Mouse (Mus musculus) limb, embryonic 13.5 days (tissue): ENCODE results near the gene Pex1. TPM values are rescaled to one million over a fixed set of nuclear protein-coding genes. Genes with fewer than 3 reads are reported as not detected.
"Not testable (repeated sequence)": the region's sequence is repeated elsewhere in the genome, so short reads cannot be mapped to it uniquely, and the experiment has no call there.

ENCODE experiments used
- ATAC-seq: fragments of 200-750 bp; cut with Nextera tagmentation; 2 replicates; pipeline ENCODE4 v1.8.0; 2017; ENCODE audit warnings: low read depth, moderate number of reproducible peaks, moderate TSS enrichment; ENCODE audit not compliant: low FRiP score
- H3K27ac ChIP-seq: fragments of 300-500 bp; sonication (generic); 2 replicates; pipeline ENCODE4 v1.5.1; 2015; ENCODE audit warnings: inconsistent platforms, mild to moderate bottlenecking, moderate library complexity
- H3K27me3 ChIP-seq: fragments of 300-500 bp; sonication (generic); 2 replicates; pipeline ENCODE4 v1.6.1; 2015; ENCODE audit warnings: mild to moderate bottlenecking, inconsistent platforms
- H3K36me3 ChIP-seq: fragments of 300-500 bp; sonication (generic); 2 replicates; pipeline ENCODE4 v1.6.1; 2015; ENCODE audit warnings: inconsistent platforms, mild to moderate bottlenecking, moderate library complexity
- H3K4me1 ChIP-seq: fragments of 300-500 bp; sonication (generic); 2 replicates; pipeline ENCODE4 v1.6.1; 2015; ENCODE audit warnings: inconsistent platforms
- H3K4me2 ChIP-seq: fragments of 300-500 bp; sonication (generic); replicated peaks from 2 replicates; pipeline ENCODE4 v1.6.1; 2015; ENCODE audit warnings: inconsistent platforms, mild to moderate bottlenecking, moderate library complexity
- H3K4me3 ChIP-seq: fragments of 300-500 bp; sonication (generic); 2 replicates; pipeline ENCODE4 v1.5.1; 2015; ENCODE audit warnings: moderate library complexity, mild to moderate bottlenecking, inconsistent platforms
- H3K9ac ChIP-seq: fragments of 300-500 bp; sonication (generic); 2 replicates; pipeline ENCODE4 v1.6.1; 2015; ENCODE audit warnings: mild to moderate bottlenecking, inconsistent platforms
- H3K9me3 ChIP-seq: fragments of 300-500 bp; sonication (generic); 2 replicates; pipeline ENCODE4 v1.6.1; 2016; ENCODE audit warnings: inconsistent platforms
- WGBS: fragments of 180-500 bp; shearing (Covaris S2); methylation state at CpG from one replicate; pipeline ENCODE4 v1.1.7; 2015; 5-methylcytosine and 5-hydroxymethylcytosine counted together
- polyA plus RNA-seq: library from polyadenylated mRNA; unstranded; fragments of >200 nt; fragmentation: Nextera tagmentation; extraction: Ambion mirVana; gene quantifications from 2 replicates; pipeline ENCODE4 v1.2.1, GENCODE M21; 2015

Gene Pex1
- polyA plus RNA-seq, 1 experiment from 2014 or later, result 22.0 TPM

DNA sequence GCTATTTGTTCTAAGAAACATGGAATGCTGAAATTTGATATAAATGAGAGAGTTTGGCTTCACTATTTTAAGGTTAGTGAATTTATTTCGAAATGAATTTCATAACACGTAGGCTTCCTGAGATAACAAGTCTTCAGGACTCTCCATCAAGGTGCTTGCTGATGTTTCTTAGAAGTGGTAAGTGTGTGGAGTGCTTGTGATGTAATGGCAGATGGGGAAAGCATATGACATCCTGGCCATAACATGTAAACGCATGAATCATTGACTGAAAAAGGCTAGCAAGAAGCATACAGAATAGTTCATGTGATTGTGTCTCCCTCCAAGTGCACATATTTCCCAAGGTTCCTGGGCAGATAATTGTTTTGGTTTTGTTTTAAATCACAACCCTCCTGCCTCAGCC, 4.9 kb downstream of the Pex1 start:
- H3K4me3 ChIP-seq, result no peak overlapping the region

DNA sequence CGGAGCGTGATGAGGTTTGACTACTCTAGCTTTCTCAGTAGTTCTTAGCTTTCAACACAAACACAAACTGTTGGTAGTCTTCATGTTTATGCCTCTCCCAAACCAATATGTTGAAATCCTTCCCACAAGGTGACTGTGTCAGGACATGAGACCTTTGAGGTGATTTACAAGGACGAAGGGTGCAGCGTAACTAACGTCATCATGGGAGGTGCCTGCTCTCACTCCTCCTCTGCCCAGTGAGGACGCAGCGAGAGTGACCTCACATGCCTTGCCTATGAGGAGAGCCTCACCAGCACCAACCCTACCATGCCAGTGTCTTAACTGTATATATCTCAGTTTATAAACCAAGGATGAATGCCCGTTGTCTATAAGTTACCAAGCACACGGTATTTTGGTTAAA, 11.2 kb downstream of the Pex1 start:
- Histone ChIP-seq H3K36me3 (peaks cover 54% of the 10 kb centered on the region), H3K4me1 (no peaks in the 10 kb centered on the region), H3K4me2 (no peak overlapping the region), H3K9ac (no peak overlapping the region), H3K9me3 (peaks cover 3% of the 10 kb centered on the region; the same call in 1 of the 2 replicates), H3K27ac (no peak overlapping the region), H3K27me3 (no peaks in the 10 kb centered on the region), H3K4me3 (no peak overlapping the region)
- 93% methylated on average over 9 of the region's 9 CpGs for WGBS
- no peak for ATAC-seq

More for the DNA sequence above, 4.9 kb downstream of the Pex1 start:
- H3K4me2 ChIP-seq, result no peak overlapping the region
- H3K4me1 ChIP-seq, result peaks cover 5% of the 10 kb centered on the region; the same call in 1 of the 2 replicates
- no peaks in the 10 kb centered on the region for H3K27me3 ChIP-seq
- WGBS, result 90% methylated on average over 3 of the region's 3 CpGs
- no peak overlapping the region for H3K9ac ChIP-seq
- no peaks in the 10 kb centered on the region for H3K9me3 ChIP-seq
- H3K27ac ChIP-seq, result no peak overlapping the region
- no peak for ATAC-seq
- H3K36me3 ChIP-seq, result peaks cover 17% of the 10 kb centered on the region

DNA sequence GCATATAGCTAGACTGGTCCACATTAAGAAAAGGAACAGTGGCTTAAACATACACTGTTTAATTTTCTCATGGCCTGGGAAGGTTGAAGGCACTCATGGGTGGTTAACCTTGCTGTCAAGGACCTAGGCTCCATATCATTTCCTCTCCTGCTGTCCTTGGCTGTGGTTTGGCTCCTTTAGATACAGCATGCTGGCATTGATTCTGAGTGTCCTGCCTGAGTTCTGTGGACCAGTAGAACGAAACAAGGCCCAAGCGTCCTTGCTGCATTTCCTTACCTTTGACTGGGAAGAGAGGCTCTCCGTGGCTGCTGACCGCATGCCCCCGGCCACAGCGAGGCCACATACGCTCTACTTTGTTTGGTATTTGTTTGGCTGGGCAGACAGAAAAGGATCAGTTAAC, 13.4 kb downstream of the Pex1 start:
- Histone ChIP-seq H3K9me3 (peaks cover 5% of the 10 kb centered on the region; the same call in 1 of the 2 replicates), H3K4me1 (no peaks in the 10 kb centered on the region), H3K4me3 (no peak overlapping the region), H3K27me3 (no peaks in the 10 kb centered on the region), H3K27ac (no peak overlapping the region), H3K9ac (no peak overlapping the region), H3K36me3 (peaks cover 57% of the 10 kb centered on the region), H3K4me2 (no peak overlapping the region)
- 95% methylated on average over 7 of the region's 7 CpGs for WGBS
- no peak for ATAC-seq

DNA sequence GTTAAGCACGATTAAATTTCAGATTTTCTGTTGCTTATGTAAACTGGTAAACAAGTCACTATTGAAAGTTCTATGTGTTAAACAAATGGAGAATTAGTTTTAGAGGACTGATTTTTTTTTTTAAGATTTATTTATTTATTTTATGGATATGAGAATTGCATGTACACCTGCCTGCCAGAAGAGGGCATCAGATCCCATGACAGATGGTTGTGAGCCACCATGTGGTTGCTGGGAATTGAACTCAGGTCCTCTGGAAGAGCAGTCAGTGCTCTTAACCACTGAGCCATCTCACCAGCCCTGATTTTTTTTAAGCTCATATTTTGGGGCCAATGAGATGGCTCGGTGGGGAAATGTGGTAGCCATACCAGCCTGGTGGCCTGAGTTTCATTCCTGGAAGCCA, 16.0 kb downstream of the Pex1 start:
- not testable (repeated sequence) for ATAC-seq, H3K9me3 ChIP-seq, H3K4me2 ChIP-seq, H3K4me1 ChIP-seq, H3K4me3 ChIP-seq, H3K27me3 ChIP-seq, H3K9ac ChIP-seq, H3K27ac ChIP-seq
- peaks cover 58% of the 10 kb centered on the region for H3K36me3 ChIP-seq
- WGBS, result 87% methylated on average over 2 of the region's 2 CpGs

DNA sequence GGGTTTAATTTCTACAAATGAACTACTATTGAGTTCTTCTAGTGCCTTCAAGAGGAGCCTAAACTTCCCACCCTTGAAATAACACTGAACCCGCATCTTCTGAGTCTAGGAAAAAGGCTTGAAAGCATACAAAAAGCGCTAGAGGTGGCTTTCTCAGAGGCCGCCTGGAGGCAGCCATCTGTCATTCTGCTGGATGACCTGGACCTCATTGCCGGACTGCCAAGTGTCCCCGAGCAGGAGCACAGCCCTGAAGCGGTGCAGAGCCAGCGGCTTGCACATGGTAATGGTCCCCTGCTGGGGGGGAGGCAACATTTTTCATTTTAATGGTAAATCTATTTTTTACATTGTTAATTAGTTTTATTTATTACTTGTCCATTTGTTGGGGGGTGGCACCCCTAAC, 24.6 kb downstream of the Pex1 start:
- no peaks in the 10 kb centered on the region for H3K27me3 ChIP-seq
- no peak overlapping the region for H3K4me2 ChIP-seq
- WGBS, result 87% methylated on average over 7 of the region's 7 CpGs
- H3K4me3 ChIP-seq, result no peak overlapping the region
- no peak overlapping the region for H3K27ac ChIP-seq
- H3K9ac ChIP-seq, result no peak overlapping the region
- ATAC-seq, result no peak
- peaks cover 63% of the 10 kb centered on the region for H3K36me3 ChIP-seq
- H3K9me3 ChIP-seq, result no peaks in the 10 kb centered on the region
- H3K4me1 ChIP-seq, result no peaks in the 10 kb centered on the region

DNA sequence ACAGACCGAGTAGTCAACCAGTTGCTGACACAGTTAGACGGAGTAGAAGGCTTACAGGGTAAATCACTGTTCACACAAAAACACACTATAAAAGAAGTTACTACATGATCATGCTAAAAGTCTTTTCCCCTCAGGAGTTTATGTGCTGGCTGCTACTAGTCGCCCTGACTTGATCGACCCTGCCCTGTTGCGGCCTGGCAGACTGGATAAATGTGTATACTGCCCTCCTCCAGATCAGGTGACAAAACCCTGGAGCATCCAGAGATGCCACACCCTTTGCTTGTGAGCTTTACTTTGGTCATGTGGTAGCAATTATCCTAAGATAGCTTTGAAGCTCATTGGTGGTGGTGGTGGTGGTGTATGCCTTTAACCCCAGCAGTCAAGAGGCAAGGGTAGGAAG, 34.2 kb downstream of the Pex1 start:
- H3K9me3 ChIP-seq, result no peaks in the 10 kb centered on the region
- ATAC-seq, result no peak
- 79% methylated on average over 5 of the region's 5 CpGs for WGBS
- H3K27me3 ChIP-seq, result no peaks in the 10 kb centered on the region
- H3K4me3 ChIP-seq, result no peak overlapping the region
- peaks cover 8% of the 10 kb centered on the region for H3K4me1 ChIP-seq
- H3K36me3 ChIP-seq, result peaks cover 49% of the 10 kb centered on the region
- H3K9ac ChIP-seq, result no peak overlapping the region
- H3K27ac ChIP-seq, result no peak overlapping the region
- H3K4me2 ChIP-seq, result no peak overlapping the region

DNA sequence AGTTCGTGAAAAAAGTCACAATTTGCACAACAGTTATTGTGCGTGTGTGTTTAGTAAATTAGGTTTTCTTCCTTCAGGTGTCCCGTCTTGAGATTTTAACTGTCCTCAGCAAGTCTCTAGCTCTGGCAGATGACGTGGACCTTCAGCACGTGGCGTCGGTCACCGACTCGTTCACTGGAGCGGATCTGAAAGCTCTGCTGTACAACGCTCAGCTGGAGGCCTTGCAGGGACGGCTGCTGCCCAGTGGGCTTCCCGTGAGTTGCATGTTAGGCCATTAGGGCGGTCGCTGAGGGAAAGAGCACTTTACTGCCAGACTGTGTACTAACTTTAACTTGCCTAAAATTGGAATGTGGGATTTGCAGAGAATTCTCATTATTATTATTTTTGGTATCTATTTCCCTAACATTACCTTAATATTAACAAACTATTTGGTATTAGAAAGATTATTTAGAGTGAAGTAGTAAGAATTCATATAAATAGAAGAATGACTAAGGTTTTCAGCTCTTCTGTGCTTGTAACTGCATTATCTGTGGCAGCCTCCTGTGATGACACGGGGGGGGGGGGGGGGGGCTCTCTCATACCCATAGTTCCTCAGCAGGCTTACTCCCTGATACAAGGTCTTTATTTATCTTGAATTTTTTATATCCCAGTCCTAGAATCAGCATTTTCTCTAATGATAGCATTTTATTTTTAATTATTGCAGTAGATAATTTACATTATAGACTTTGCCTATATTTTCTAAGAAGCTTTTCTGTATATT, 35.8 kb downstream of the Pex1 start:
- H3K27me3 ChIP-seq, result no peaks in the 10 kb centered on the region
- WGBS, result 53% methylated on average over 16 of the region's 16 CpGs

DNA sequence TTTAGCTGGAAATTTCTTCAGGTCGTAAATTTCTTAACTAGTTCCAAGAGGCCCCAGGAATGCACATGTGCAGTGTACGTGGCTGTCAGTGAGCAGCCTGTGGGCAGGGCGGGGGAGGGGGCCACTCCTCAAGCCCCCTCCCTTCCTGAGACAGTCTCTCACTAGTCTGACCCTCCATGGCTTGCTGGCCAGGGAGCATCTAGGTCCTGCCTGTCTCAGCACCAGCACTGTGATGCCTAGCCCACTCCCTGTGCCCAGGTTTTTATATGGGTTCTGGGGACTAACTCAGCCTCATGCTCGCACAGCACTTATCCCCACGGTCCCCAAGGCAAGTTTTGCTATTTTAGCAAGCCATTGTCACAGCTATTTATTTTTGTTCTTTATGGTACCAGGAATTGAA, 36.4 kb downstream of the Pex1 start:
- Histone ChIP-seq H3K4me3 (no peak overlapping the region), H3K9me3 (no peaks in the 10 kb centered on the region), H3K27me3 (no peaks in the 10 kb centered on the region), H3K4me1 (peaks cover 8% of the 10 kb centered on the region), H3K9ac (no peak overlapping the region), H3K27ac (no peak overlapping the region), H3K36me3 (peaks cover 32% of the 10 kb centered on the region), H3K4me2 (no peak overlapping the region)
- WGBS, result 49% methylated on average over 5 of the region's 5 CpGs
- ATAC-seq, result no peak

More for the DNA sequence above, 35.8 kb downstream of the Pex1 start:
- Histone ChIP-seq H3K4me1 (peaks cover 8% of the 10 kb centered on the region), H3K9ac (no peak overlapping the region), H3K9me3 (no peaks in the 10 kb centered on the region), H3K36me3 (peaks cover 37% of the 10 kb centered on the region), H3K4me3 (no peak overlapping the region), H3K4me2 (no peak overlapping the region), H3K27ac (no peak overlapping the region)
- ATAC-seq, result no peak

DNA sequence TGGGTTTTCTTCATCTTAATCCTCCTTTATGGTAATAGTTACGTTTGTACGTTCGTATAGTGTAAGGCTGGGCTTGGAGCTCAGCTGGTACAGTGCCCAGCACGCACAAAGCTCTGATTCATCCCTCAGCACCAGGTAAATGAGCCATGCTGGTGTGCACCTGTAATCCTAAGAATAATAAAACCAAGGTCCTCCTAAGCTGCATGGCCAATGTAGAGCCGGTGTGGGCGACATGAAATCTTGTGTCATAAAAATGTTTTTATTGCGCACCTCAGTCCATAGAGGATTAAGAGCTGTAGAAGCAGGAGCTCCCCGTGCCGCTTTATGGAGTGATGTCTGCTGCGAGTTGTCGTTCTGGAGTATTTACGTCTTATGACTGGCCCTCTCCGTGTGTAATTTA, 37.4 kb downstream of the Pex1 start:
- Histone ChIP-seq H3K27ac (no peak overlapping the region), H3K36me3 (peaks cover 29% of the 10 kb centered on the region), H3K27me3 (no peaks in the 10 kb centered on the region), H3K4me3 (no peak overlapping the region), H3K4me1 (peaks cover 8% of the 10 kb centered on the region), H3K4me2 (no peak overlapping the region), H3K9me3 (no peaks in the 10 kb centered on the region), H3K9ac (no peak overlapping the region)
- WGBS, result 72% methylated on average over 13 of the region's 13 CpGs
- ATAC-seq, result peak; percentile 59; the same call in 1 of the 2 replicates

DNA sequence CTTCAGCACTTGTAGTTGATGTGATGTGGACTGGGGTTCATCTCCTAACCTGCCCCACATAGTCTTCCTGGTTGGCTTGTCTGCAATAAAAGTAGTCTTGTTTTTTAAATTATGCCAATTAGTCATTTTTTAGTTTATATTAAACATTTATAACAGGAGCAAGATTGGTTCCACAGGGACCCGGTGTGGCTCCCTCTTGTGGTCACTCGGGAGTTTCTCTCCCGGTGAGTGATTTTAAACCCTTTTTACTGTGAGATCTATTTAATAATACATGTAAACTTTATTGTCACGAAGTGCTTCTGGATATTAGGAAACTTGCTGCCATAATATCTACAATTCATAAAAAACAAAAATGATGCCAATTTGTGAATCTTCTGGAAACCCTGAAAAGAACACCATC, 38.1 kb downstream of the Pex1 start:
- no peak overlapping the region for H3K27ac ChIP-seq
- H3K36me3 ChIP-seq, result peaks cover 29% of the 10 kb centered on the region
- no peak for ATAC-seq
- no peak overlapping the region for H3K4me3 ChIP-seq
- H3K4me2 ChIP-seq, result no peak overlapping the region
- no peaks in the 10 kb centered on the region for H3K27me3 ChIP-seq
- no peaks in the 10 kb centered on the region for H3K9me3 ChIP-seq
- H3K4me1 ChIP-seq, result peaks cover 8% of the 10 kb centered on the region
- H3K9ac ChIP-seq, result no peak overlapping the region
- WGBS, result 69% methylated on average over 4 of the region's 4 CpGs

DNA sequence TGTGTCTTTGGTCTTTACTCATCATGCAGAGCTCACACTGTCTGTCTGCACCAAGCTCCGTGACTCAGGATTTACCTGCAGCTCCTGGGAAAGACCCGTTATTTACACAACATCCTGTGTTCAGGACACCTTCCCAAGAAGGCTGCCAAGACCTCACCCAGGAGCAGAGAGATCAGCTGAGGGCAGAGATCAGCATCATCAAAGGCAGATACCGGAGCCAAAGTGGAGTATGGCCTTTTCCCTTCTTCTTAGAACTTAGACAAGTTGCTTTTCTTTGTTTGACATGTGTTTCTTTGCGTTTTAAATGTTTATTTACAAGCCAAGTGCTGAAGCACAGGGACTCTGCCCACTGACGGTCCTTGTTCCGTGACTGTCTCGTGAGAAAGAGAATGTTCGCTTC, 39.4 kb downstream of the Pex1 start:
- Histone ChIP-seq H3K9me3 (no peaks in the 10 kb centered on the region), H3K27ac (no peak overlapping the region), H3K9ac (no peak overlapping the region), H3K27me3 (no peaks in the 10 kb centered on the region), H3K4me2 (no peak overlapping the region), H3K4me1 (peaks cover 8% of the 10 kb centered on the region), H3K36me3 (peaks cover 24% of the 10 kb centered on the region), H3K4me3 (no peak overlapping the region)
- ATAC-seq, result no peak
- WGBS, result 80% methylated on average over 8 of the region's 8 CpGs

DNA sequence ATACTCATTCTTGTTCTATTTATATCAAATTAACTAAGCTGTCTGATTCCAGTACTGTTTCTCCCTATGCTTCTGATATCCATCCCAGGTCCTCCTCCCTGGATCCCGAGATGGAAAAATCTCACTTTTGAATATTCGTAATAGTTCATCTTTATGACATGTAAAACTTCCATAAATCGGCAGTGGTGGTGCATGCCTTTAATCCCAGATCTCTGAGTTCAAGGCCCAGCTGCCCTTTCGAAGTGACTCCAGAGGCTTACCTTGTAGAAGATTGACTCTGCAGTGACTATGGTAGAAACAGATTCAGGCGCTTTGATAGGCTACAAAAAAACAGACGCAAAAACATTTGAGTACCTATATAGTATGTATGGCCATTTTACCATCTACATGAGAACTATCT, 48.8 kb downstream of the Pex1 start:
- H3K9me3 ChIP-seq, result no peaks in the 10 kb centered on the region
- no peak overlapping the region for H3K4me3 ChIP-seq
- no peak overlapping the region for H3K27ac ChIP-seq
- peaks cover 11% of the 10 kb centered on the region for H3K4me1 ChIP-seq
- no peak overlapping the region for H3K9ac ChIP-seq
- WGBS, result 90% methylated on average over 6 of the region's 6 CpGs
- H3K4me2 ChIP-seq, result no peak overlapping the region
- no peak for ATAC-seq
- H3K27me3 ChIP-seq, result no peaks in the 10 kb centered on the region
- peaks cover 40% of the 10 kb centered on the region for H3K36me3 ChIP-seq

DNA sequence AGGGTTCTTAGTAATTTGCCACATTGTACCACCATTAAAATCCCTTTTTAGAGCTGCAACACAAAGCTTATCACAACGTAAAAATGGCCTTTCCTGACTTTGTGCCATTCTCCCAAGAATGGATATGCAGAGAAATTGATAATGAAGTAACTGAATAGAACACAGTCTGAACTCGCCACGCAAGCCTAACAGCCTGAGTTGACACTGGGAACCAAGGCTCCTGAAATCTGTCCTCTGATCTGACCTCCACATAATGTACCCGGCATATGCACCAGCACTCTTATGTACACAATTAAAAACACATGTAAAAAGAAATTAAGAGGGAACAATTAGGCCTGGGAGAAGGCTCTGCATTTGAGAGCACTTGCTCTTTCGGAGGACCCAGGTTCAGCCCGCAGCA, 49.5 kb downstream of the Pex1 start:
- H3K27ac ChIP-seq, result no peak overlapping the region
- no peaks in the 10 kb centered on the region for H3K9me3 ChIP-seq
- H3K4me3 ChIP-seq, result no peak overlapping the region
- WGBS, result 50% methylated on average over 6 of the region's 6 CpGs
- ATAC-seq, result no peak
- H3K9ac ChIP-seq, result peak overlapping the region; percentile 21; the same call in 1 of the 2 replicates
- H3K27me3 ChIP-seq, result no peaks in the 10 kb centered on the region
- peaks cover 11% of the 10 kb centered on the region for H3K4me1 ChIP-seq
- peaks cover 37% of the 10 kb centered on the region for H3K36me3 ChIP-seq
- peak overlapping the region; percentile 12 for H3K4me2 ChIP-seq
